Mouse (Mus musculus) liver, embryonic 13.5 days (tissue): ENCODE measurements around the gene Hkdc1. TPM values are rescaled to one million over a fixed set of nuclear protein-coding genes. Genes with fewer than 3 reads are reported as not detected.

Source experiments
- ATAC-seq: fragments of 200-750 bp; cut with Nextera tagmentation; 2 replicates; pipeline ENCODE4 v1.8.0; 2017; ENCODE audit warnings: low read depth, mild to moderate bottlenecking, moderate number of reproducible peaks, moderate library complexity
- DNase-seq: peaks from one replicate; pipeline ENCODE4 v3.0.0; 2022
- H3K27ac ChIP-seq: fragments of 300-500 bp; sonication (generic); 2 replicates; pipeline ENCODE4 v1.5.1; 2015; ENCODE audit warnings: moderate library complexity, mild to moderate bottlenecking, inconsistent platforms
- H3K27me3 ChIP-seq: fragments of 300-500 bp; sonication (generic); 2 replicates; pipeline ENCODE4 v1.6.1; 2015; ENCODE audit warnings: mild to moderate bottlenecking, inconsistent platforms
- H3K36me3 ChIP-seq: fragments of 300-500 bp; sonication (generic); 2 replicates; pipeline ENCODE4 v1.6.1; 2015; ENCODE audit warnings: mild to moderate bottlenecking, inconsistent platforms
- H3K4me1 ChIP-seq: fragments of 300-500 bp; sonication (generic); replicated peaks from 2 replicates; pipeline ENCODE4 v1.6.1; 2015; ENCODE audit warnings: inconsistent platforms
- H3K4me2 ChIP-seq: fragments of 300-500 bp; sonication (generic); 2 replicates; pipeline ENCODE4 v1.6.1; 2015; ENCODE audit warnings: inconsistent platforms, mild to moderate bottlenecking, moderate library complexity
- H3K4me3 ChIP-seq: fragments of 300-500 bp; sonication (generic); replicated peaks from 2 replicates; pipeline ENCODE4 v1.5.1; 2015; ENCODE audit warnings: mild to moderate bottlenecking, inconsistent platforms
- H3K9ac ChIP-seq: fragments of 300-500 bp; sonication (generic); 2 replicates; pipeline ENCODE4 v1.6.1; 2015; ENCODE audit warnings: mild to moderate bottlenecking, inconsistent platforms
- H3K9me3 ChIP-seq: fragments of 300-500 bp; sonication (generic); replicated peaks from 2 replicates; pipeline ENCODE4 v1.6.1; 2016; ENCODE audit warnings: inconsistent platforms
- WGBS: fragments of 180-500 bp; shearing (Covaris S2); methylation state at CpG from one replicate; pipeline ENCODE4 v1.1.7; 2015; ENCODE audit not compliant: insufficient replicate concordance; 5-methylcytosine and 5-hydroxymethylcytosine counted together
- polyA plus RNA-seq: library from polyadenylated mRNA; unstranded; fragments of >200 nt; fragmentation: Nextera tagmentation; extraction: Ambion mirVana; gene quantifications from 2 replicates; pipeline ENCODE4 v1.2.1, GENCODE M21; 2015

The Hkdc1 gene
- polyA plus RNA-seq, 1 experiment from 2014 or later = 5.9 TPM

GRCm38 (mm10) chr10:62358827-62359226 is 63.5 kb downstream of the Hkdc1 start:
- no peaks in the 10 kb centered on the region for H3K9me3 ChIP-seq
- H3K4me1 ChIP-seq = no peaks in the 10 kb centered on the region
- no peaks in the 10 kb centered on the region for H3K36me3 ChIP-seq
- no peak overlapping the region for H3K9ac ChIP-seq
- 74% methylated on average over 7 of the region's 7 CpGs for WGBS
- no peak overlapping the region for H3K4me2 ChIP-seq
- H3K27me3 ChIP-seq = no peaks in the 10 kb centered on the region
- ATAC-seq (no peak), DNase-seq (no peak)
- H3K27ac ChIP-seq = no peak overlapping the region
- no peak overlapping the region for H3K4me3 ChIP-seq

DNA sequence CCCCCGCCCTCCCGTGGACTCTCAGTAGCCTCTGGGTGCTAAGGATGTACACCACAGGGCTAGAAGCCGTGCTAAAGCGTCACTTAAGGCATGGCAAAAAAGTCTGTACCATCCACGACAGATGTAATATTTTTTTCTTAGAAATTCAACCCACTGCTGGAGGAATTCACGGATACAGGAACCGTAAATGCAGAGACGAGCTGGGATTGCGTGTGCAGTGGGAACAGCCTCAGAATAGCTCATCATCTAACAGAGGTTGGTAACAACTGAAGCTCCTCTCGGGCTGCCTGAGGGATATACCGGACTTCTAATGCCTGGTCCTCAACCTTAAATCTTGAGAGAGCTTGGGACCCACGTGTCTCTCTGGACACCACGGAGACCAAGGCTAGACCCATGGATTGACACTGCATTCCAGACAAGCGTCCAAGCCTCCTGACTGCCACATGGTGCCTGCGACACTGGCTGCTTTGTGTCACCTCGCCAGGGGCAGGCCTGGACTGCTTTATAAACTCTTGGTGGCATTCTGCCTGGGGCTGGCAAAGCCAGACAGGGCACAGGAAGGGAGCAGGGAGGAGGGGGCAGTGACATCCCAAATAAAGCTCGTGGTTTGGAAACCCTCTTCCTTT is 66.1 kb downstream of the Hkdc1 start:
- no peak for DNase-seq
- Histone ChIP-seq H3K9me3 (no peaks in the 10 kb centered on the region; the same call in 1 of the 2 replicates), H3K4me3 (no peak overlapping the region), H3K36me3 (no peaks in the 10 kb centered on the region), H3K4me2 (no peak overlapping the region), H3K27ac (no peak overlapping the region), H3K9ac (no peak overlapping the region), H3K4me1 (no peaks in the 10 kb centered on the region), H3K27me3 (no peaks in the 10 kb centered on the region)
- WGBS = 71% methylated on average over 17 of the region's 17 CpGs
- ATAC-seq = no peak

- DNase-seq (no peak), ATAC-seq (no peak)
- H3K4me2 ChIP-seq = peak overlapping the region; percentile 99
- no peaks in the 10 kb centered on the region for H3K27me3 ChIP-seq
- no peak overlapping the region for H3K4me3 ChIP-seq
- H3K9me3 ChIP-seq = no peaks in the 10 kb centered on the region
- peaks cover 66% of the 10 kb centered on the region for H3K4me1 ChIP-seq
- WGBS = 28% methylated on average over 5 of the region's 5 CpGs
- peak overlapping the region; percentile 99 for H3K27ac ChIP-seq
- H3K9ac ChIP-seq = peak overlapping the region; percentile 51
- H3K36me3 ChIP-seq = no peaks in the 10 kb centered on the region
These were observed 77.1 kb downstream of the Hkdc1 start for GRCm38 (mm10) chr10:62345147-62345546.

DNA sequence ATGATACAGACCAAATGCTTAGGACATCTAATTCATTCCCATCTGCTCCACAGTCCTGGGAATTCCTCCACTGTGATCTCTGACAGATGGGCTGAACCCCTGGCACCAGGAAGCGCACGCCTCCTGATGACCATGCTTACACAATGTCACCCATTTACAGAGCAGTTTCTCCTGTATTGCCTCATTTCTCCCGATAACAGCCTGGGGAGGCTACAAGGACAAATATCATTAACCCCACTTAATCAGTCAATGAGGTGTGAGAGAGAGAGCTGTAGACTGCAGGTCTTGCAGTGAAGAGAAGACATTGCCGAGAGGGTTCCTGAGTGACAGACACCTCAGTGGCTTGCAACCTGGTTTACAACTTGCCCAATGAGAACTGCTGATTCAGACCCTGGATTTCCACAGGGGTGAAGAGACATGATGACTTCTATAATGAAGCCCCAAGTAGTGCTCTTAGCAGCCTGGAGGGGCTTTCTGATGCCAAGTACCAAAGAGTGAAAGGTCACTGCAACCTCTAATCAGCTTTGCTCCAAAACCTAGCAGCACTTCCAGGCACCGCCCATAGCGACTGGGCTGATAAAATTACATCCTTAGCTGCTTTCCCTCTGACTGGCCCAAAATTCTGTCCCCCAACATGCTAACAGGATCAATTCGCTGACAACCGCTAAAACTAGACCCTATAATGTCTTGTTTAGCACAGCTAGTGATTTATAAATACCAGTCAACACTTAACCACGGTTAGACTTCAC is 78.1 kb downstream of the Hkdc1 start:
- H3K27ac ChIP-seq = peak overlapping the region; percentile 99

GRCm38 (mm10) chr10:62342512-62342911 is 79.8 kb downstream of the Hkdc1 start:
- peaks cover 3% of the 10 kb centered on the region; the same call in 1 of the 2 replicates for H3K36me3 ChIP-seq
- H3K9ac ChIP-seq = peak overlapping the region; percentile 96
- WGBS = 15% methylated on average over 6 of the region's 6 CpGs
- DNase-seq (peak; percentile 86), ATAC-seq (peak; percentile 80)
- peak overlapping the region; percentile 99 for H3K27ac ChIP-seq
- peak overlapping the region; percentile 94 for H3K4me3 ChIP-seq
- H3K27me3 ChIP-seq = no peaks in the 10 kb centered on the region
- H3K4me1 ChIP-seq = peaks cover 84% of the 10 kb centered on the region
- H3K9me3 ChIP-seq = no peaks in the 10 kb centered on the region
- peak overlapping the region; percentile 99 for H3K4me2 ChIP-seq

More for the DNA sequence above, 78.1 kb downstream of the Hkdc1 start:
- H3K4me2 ChIP-seq = peak overlapping the region; percentile 99
- peaks cover 3% of the 10 kb centered on the region; the same call in 1 of the 2 replicates for H3K36me3 ChIP-seq
- H3K27me3 ChIP-seq = no peaks in the 10 kb centered on the region
- WGBS = 48% methylated on average over 9 of the region's 9 CpGs
- ATAC-seq (no peak), DNase-seq (peak; percentile 59)
- H3K4me3 ChIP-seq = 0 out of 2 replicates have a peak overlapping the region, but pooled peaks have one; percentile 9
- no peaks in the 10 kb centered on the region for H3K9me3 ChIP-seq
- H3K9ac ChIP-seq = peak overlapping the region; percentile 51
- H3K4me1 ChIP-seq = peaks cover 68% of the 10 kb centered on the region

DNA sequence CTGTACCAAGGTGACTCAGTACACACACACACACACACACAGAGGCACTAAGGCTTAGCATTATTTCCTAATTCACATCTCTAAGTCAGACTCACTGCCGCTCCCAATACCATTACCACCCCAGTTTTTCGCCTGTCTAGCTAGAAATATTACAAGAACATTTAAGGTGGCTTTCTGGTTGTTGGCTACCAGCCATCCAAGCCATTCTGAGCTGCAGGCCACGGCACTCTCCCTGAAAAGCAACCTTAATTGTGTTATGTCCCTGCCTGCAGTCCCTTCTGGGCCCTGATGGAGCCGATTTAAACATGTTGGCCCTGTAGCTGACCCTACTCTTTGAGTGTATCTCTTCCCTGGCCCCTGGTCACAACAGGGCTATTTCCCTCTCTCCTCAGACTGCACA is 80.3 kb downstream of the Hkdc1 start:
- DNase-seq (no peak), ATAC-seq (no peak)
- 63% methylated on average over 4 of the region's 4 CpGs for WGBS
- Histone ChIP-seq H3K27ac (peak overlapping the region; percentile 99), H3K9ac (peak overlapping the region; percentile 96), H3K9me3 (no peaks in the 10 kb centered on the region), H3K27me3 (no peaks in the 10 kb centered on the region), H3K36me3 (peaks cover 3% of the 10 kb centered on the region; the same call in 1 of the 2 replicates), H3K4me3 (peak overlapping the region; percentile 94), H3K4me1 (peaks cover 88% of the 10 kb centered on the region), H3K4me2 (peak overlapping the region; percentile 99)

DNA sequence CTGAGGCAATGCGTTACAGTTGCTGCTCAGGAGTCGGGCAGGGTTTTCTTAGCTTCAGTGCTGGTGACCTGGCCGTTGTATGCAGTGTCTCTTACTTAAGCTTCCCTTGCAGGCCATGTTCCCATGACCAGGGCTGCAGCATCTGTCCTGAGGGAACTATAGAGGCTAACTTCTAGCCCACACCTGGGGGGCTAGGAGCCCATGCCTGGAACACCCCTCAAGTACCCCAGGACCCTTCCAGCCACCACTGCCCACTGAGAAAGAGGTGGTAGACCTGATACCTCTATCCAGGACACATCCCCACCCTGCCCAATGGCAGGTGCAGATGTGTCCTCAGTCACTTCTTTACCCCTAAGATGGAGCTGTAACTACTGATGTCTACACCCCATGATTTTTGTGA is 81.3 kb downstream of the Hkdc1 start:
- no peaks in the 10 kb centered on the region for H3K9me3 ChIP-seq
- 30% methylated on average over 3 of the region's 3 CpGs for WGBS
- peak overlapping the region; percentile 99 for H3K27ac ChIP-seq
- H3K4me2 ChIP-seq = peak overlapping the region; percentile 99
- peaks cover 92% of the 10 kb centered on the region for H3K4me1 ChIP-seq
- H3K27me3 ChIP-seq = no peaks in the 10 kb centered on the region
- no peak for ATAC-seq
- H3K36me3 ChIP-seq = peaks cover 3% of the 10 kb centered on the region; the same call in 1 of the 2 replicates
- H3K9ac ChIP-seq = peak overlapping the region; percentile 96
- DNase-seq = no peak
- H3K4me3 ChIP-seq = peak overlapping the region; percentile 94

DNA sequence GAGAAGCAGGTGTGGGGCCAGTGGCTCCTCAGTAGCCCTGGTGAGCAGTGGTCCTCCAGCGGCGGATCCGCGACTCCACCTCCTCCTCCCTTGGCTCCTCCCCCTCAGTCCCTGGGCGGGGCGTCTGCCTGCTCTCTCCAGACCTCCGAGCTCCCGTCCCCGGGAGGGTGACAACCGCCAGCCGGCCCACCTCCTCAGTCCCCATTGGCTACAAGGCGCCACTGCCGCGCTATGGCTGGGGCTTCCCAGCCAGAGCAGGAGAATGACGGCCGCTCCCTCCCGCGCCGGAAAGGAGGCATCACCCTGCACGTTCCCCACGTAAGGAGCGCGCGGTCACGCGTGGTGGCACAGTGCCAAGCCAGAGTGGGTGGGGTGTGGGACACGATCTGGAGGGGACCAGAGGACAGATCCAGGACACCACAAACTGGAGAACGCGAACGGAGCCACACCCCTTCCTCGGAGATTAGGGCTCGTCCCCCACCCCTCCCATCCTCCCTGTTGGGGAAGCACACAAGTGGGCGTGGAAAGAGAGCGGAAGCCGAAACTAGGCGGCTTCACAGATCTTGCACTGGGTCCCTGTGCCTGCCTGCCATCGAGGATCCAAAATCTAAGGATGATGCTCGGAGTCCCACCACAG is 82.1 kb downstream of the Hkdc1 start:
- DNase-seq = peak; percentile 97
- H3K36me3 ChIP-seq = peaks cover 3% of the 10 kb centered on the region; the same call in 1 of the 2 replicates
- peak overlapping the region; percentile 99 for H3K27ac ChIP-seq
- no peaks in the 10 kb centered on the region for H3K27me3 ChIP-seq
- under 1% methylated on average over 38 of the region's 38 CpGs for WGBS
- peaks cover 93% of the 10 kb centered on the region for H3K4me1 ChIP-seq
- H3K9me3 ChIP-seq = no peaks in the 10 kb centered on the region
- ATAC-seq = peak; percentile 85
- H3K9ac ChIP-seq = peak overlapping the region; percentile 96
- peak overlapping the region; percentile 94 for H3K4me3 ChIP-seq
- peak overlapping the region; percentile 99 for H3K4me2 ChIP-seq

DNA sequence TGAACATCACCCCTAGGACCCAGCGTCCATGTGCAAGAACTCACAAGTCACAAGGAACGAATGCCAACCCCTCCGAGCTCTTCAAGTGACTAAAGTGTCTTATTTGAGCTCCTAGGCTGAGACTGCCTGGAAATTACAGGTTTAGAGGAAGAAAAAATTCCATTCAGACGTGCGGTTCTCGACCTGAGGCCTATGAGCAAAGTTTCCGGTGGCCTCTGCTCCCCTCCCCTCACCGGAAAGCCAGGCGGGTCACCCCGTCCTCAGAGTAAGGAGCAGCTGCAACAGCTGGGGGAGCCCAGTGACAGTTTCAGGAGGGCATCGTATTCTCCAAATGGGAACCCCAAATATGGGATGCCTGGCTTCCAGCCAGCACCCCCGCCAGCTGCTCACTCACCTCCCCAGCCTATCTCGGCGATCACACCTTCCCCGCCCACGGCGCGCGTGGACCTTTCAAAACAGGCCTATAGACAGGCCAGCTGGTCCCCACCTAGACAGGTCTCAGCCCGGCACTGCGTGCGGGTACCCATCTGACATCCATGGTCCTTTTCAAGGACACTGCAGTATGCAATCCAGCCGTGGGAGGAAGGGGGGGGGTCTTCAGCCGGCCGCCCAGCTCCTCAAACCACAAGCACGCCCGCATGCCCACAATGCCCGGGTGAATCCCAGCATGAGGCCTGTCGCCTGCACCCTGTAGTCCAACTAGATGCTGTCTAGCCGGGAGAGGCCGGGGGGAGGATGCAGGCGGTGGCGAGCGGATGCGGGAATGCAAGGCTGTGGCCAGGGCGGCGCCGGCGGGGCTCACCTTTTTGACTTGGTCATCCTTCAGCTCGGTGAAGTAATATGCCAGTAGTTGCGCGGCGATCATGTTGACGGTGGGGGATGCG is 82.8 kb downstream of the Hkdc1 start:
- 3% methylated on average over 45 of the region's 45 CpGs for WGBS
- Histone ChIP-seq H3K36me3 (peaks cover 3% of the 10 kb centered on the region; the same call in 1 of the 2 replicates), H3K4me1 (peaks cover 93% of the 10 kb centered on the region), H3K9ac (peak overlapping the region; percentile 96), H3K27ac (peak overlapping the region; percentile 99), H3K4me3 (peak overlapping the region; percentile 94), H3K9me3 (no peaks in the 10 kb centered on the region), H3K27me3 (no peaks in the 10 kb centered on the region), H3K4me2 (peak overlapping the region; percentile 99)
- ATAC-seq (no peak), DNase-seq (no peak)

DNA sequence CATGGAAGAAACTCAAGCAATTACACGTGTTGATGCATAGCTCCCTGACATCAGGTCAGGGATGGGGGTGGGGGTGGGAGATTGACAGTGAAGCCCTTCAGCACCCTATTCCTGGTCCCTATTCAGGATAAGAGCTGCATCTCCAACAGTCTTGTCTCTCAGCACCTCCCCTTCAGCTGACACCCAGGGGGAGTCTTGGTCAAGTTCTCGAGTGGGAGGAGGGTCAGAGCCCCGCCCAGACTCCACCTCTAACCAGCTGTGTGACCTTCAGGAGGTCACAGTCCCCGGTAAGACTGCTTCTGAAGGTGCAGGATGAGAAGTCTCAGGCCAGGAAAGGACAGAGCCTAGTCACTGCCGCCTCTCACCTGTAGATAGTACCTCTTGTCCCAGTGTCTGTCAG is 83.7 kb downstream of the Hkdc1 start:
- H3K4me2 ChIP-seq = peak overlapping the region; percentile 99
- peak overlapping the region; percentile 96 for H3K9ac ChIP-seq
- ATAC-seq = no peak
- 21% methylated on average over 5 of the region's 5 CpGs for WGBS
- DNase-seq = no peak
- peak overlapping the region; percentile 94 for H3K4me3 ChIP-seq
- H3K4me1 ChIP-seq = peaks cover 93% of the 10 kb centered on the region
- H3K27me3 ChIP-seq = no peaks in the 10 kb centered on the region
- no peaks in the 10 kb centered on the region for H3K9me3 ChIP-seq
- peaks cover 6% of the 10 kb centered on the region; the same call in 1 of the 2 replicates for H3K36me3 ChIP-seq
- peak overlapping the region; percentile 99 for H3K27ac ChIP-seq
